Mouse (Mus musculus) embryonic facial prominence, embryonic 13.5 days (tissue): ENCODE measurements around the gene Dcaf7. TPM values are rescaled to one million over a fixed set of nuclear protein-coding genes. Genes with fewer than 3 reads are reported as not detected.

Experiments
- polyA plus RNA-seq: library from polyadenylated mRNA; unstranded; fragments of >200 nt; fragmentation: Nextera tagmentation; extraction: Ambion mirVana; gene quantifications from 2 replicates; pipeline ENCODE4 v1.2.1, GENCODE M21; 2015

The Dcaf7 gene
- polyA plus RNA-seq, 1 experiment from 2014 or later: 71.3 TPM

Other genes starting within 250 kb of the Dcaf7 start
- gene Cyb561, start 83.5 kb upstream of the Dcaf7 start, polyA plus RNA-seq: 15.5 and 16.1 TPM in 2 replicates
- gene Ace, start 68.9 kb upstream of the Dcaf7 start, polyA plus RNA-seq: 0.65 and 0.94 TPM in 2 replicates
- gene Ace3, start 42.2 kb upstream of the Dcaf7 start, polyA plus RNA-seq: not detected in 2 replicates
- 0.31 and 0.70 TPM in 2 replicates for gene Kcnh6, start 28.7 kb upstream of the Dcaf7 start, polyA plus RNA-seq
- 10.2 and 10.8 TPM in 2 replicates for gene Taco1, start 29.2 kb downstream of the Dcaf7 start, polyA plus RNA-seq
- gene Map3k3, start 47.7 kb downstream of the Dcaf7 start, polyA plus RNA-seq: 25.1 and 25.6 TPM in 2 replicates
- not detected in 2 replicates for gene Gm10840, start 124.0 kb downstream of the Dcaf7 start, polyA plus RNA-seq
- gene Limd2, start 124.0 kb downstream of the Dcaf7 start, polyA plus RNA-seq: 367 and 452 TPM in 2 replicates
- 34.8 and 35.8 TPM in 2 replicates for gene Strada, start 165.3 kb downstream of the Dcaf7 start, polyA plus RNA-seq
- 81.4 and 93.3 TPM in 2 replicates for gene Ccdc47, start 179.5 kb downstream of the Dcaf7 start, polyA plus RNA-seq
- gene Ddx42, start 180.1 kb downstream of the Dcaf7 start, polyA plus RNA-seq: 81.2 and 90.4 TPM in 2 replicates
- 60.0 and 63.0 TPM in 2 replicates for gene Ftsj3, start 219.2 kb downstream of the Dcaf7 start, polyA plus RNA-seq
- gene Psmc5, start 219.3 kb downstream of the Dcaf7 start, polyA plus RNA-seq: 286 and 310 TPM in 2 replicates
- gene Smarcd2, start 236.1 kb downstream of the Dcaf7 start, polyA plus RNA-seq: 75.7 and 88.0 TPM in 2 replicates
- gene Tcam1, start 239.8 kb downstream of the Dcaf7 start, polyA plus RNA-seq: 0.19 and 0.44 TPM in 2 replicates